Mouse (Mus musculus) bone marrow, adult 2 months (tissue): ENCODE measurements around the gene Cog6.

Experiments used
- CTCF ChIP-seq: fragments of 200-500 bp; IDR thresholded peaks from 2 replicates; pipeline ENCODE4 v1.5.1; 2011; ENCODE audit warnings: low read length, control low read depth; ENCODE audit not compliant: control insufficient read depth, insufficient read depth
- POLR2A ChIP-seq: fragments of 200-500 bp; IDR thresholded peaks from 2 replicates; pipeline ENCODE4 v1.6.1; 2011; ENCODE audit warnings: low read depth, mild to moderate bottlenecking, control low read depth, low read length, borderline replicate concordance; ENCODE audit not compliant: control insufficient read depth

DNA sequence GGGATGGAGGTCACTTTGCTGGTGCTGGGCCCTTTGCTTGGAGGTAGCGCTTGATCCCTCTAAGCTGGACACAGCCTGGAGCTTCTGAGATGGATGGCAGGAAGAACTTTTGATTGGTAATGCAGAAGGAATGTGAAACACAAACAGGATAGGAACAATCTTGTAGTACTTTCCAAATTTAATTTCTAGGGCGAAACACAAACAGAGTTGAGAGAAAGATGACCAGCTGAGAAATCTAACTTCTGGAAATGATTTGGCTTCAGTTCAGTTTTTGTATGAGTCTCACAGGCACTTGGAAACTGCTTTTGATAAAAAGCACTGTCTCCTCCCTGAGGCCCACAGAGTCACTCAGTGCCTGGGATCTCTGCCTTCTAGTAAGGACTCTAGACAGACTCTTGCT is 42.9 kb upstream of the Cog6 start:
- TF ChIP-seq POLR2A = no peak
- no peak for TF ChIP-seq CTCF
